Mouse (Mus musculus): Measurements from ENCODE around the gene H13.

Gene H13

GRCm38 (mm10) chr2:152703596-152704255, 34.5 kb downstream of the H13 start:
- no peak for DNase-seq (ENCODE audit: low spot score)

GRCm38 (mm10) chr2:152704256-152704605, 35.0 kb downstream of the H13 start:
- DNase-seq (ENCODE audit: low spot score): no peak

- no peak for DNase-seq (ENCODE audit: low spot score)
These were observed 35.6 kb downstream of the H13 start for GRCm38 (mm10) chr2:152704811-152705370.

GRCm38 (mm10) chr2:152705993-152706571, 36.8 kb downstream of the H13 start:
- peak; percentile 48 for DNase-seq (ENCODE audit: low spot score)

GRCm38 (mm10) chr2:152707186-152707585, 37.9 kb downstream of the H13 start:
- DNase-seq (ENCODE audit: low spot score): no peak

- peak; percentile 92 for DNase-seq (ENCODE audit: low spot score)
These were observed 38.4 kb downstream of the H13 start for GRCm38 (mm10) chr2:152707627-152708026.

GRCm38 (mm10) chr2:152709066-152709465, 39.8 kb downstream of the H13 start:
- no peak for DNase-seq (ENCODE audit: low spot score)

GRCm38 (mm10) chr2:152716241-152716772, 47.0 kb downstream of the H13 start:
- DNase-seq (ENCODE audit: low spot score): no peak

- no peak for DNase-seq (ENCODE audit: low spot score)
These were observed 48.4 kb downstream of the H13 start for GRCm38 (mm10) chr2:152717652-152718051.

GRCm38 (mm10) chr2:152718076-152718475, 48.8 kb downstream of the H13 start:
- DNase-seq (ENCODE audit: low spot score): no peak

- DNase-seq (ENCODE audit: low spot score): no peak
These were observed 54.5 kb downstream of the H13 start for GRCm38 (mm10) chr2:152723651-152724331.

- no peak for DNase-seq (ENCODE audit: low spot score)
These were observed 55.1 kb downstream of the H13 start for GRCm38 (mm10) chr2:152724332-152724723.

- DNase-seq (ENCODE audit: low spot score): no peak
These were observed 56.0 kb downstream of the H13 start for GRCm38 (mm10) chr2:152725178-152725750.

- no peak for DNase-seq (ENCODE audit: low spot score)
These were observed 57.0 kb downstream of the H13 start for GRCm38 (mm10) chr2:152726213-152726612.

GRCm38 (mm10) chr2:152726751-152727335, 57.6 kb downstream of the H13 start:
- no peak for DNase-seq (ENCODE audit: low spot score)

- DNase-seq (ENCODE audit: low spot score): no peak
These were observed 58.7 kb downstream of the H13 start for GRCm38 (mm10) chr2:152727795-152728510.

GRCm38 (mm10) chr2:152728594-152728993, 59.3 kb downstream of the H13 start:
- no peak for DNase-seq (ENCODE audit: low spot score)

- no peak for DNase-seq (ENCODE audit: low spot score)
These were observed 59.9 kb downstream of the H13 start for GRCm38 (mm10) chr2:152729013-152729635.

- DNase-seq (ENCODE audit: low spot score): peak; percentile 77
These were observed 60.4 kb downstream of the H13 start for GRCm38 (mm10) chr2:152729636-152730020.

GRCm38 (mm10) chr2:152733201-152733600, 63.9 kb downstream of the H13 start:
- DNase-seq (ENCODE audit: low spot score): no peak

GRCm38 (mm10) chr2:152734501-152734900, 65.2 kb downstream of the H13 start:
- DNase-seq (ENCODE audit: low spot score): no peak

All from testis, postnatal 14 days (tissue).